Mouse (Mus musculus) hindbrain, embryonic 15.5 days (tissue): ENCODE measurements around the gene Arhgap8. TPM values are rescaled to one million over a fixed set of nuclear protein-coding genes. Genes with fewer than 3 reads are reported as not detected.
"Not testable (repeated sequence)": the region's sequence is repeated elsewhere in the genome, so short reads cannot be mapped to it uniquely, and the experiment has no call there.

Experiments
- ATAC-seq: fragments of 200-750 bp; cut with Nextera tagmentation; 2 replicates; pipeline ENCODE4 v1.8.0; 2017; ENCODE audit warnings: low read depth, moderate number of reproducible peaks, moderate TSS enrichment; ENCODE audit not compliant: low FRiP score
- H3K27ac ChIP-seq: fragments of 300-500 bp; sonication (generic); replicated peaks from 2 replicates; pipeline ENCODE4 v1.5.1; 2015; ENCODE audit warnings: mild to moderate bottlenecking, inconsistent platforms
- H3K27me3 ChIP-seq: fragments of 300-500 bp; sonication (generic); 2 replicates; pipeline ENCODE4 v1.6.1; 2015; ENCODE audit warnings: control low read depth, inconsistent platforms
- H3K36me3 ChIP-seq: fragments of 300-500 bp; sonication (generic); 2 replicates; pipeline ENCODE4 v1.6.1; 2015; ENCODE audit warnings: control low read depth, inconsistent platforms
- H3K4me1 ChIP-seq: fragments of 300-500 bp; sonication (generic); replicated peaks from 2 replicates; pipeline ENCODE4 v1.6.1; 2015; ENCODE audit warnings: control low read depth, inconsistent platforms
- H3K4me2 ChIP-seq: fragments of 300-500 bp; sonication (generic); 2 replicates; pipeline ENCODE4 v1.6.1; 2015; ENCODE audit warnings: moderate library complexity, mild to moderate bottlenecking, inconsistent platforms
- H3K4me3 ChIP-seq: fragments of 300-500 bp; sonication (generic); 2 replicates; pipeline ENCODE4 v1.5.1; 2015; ENCODE audit warnings: mild to moderate bottlenecking, inconsistent platforms
- H3K9ac ChIP-seq: fragments of 300-500 bp; sonication (generic); 2 replicates; pipeline ENCODE4 v1.6.1; 2015; ENCODE audit warnings: inconsistent platforms
- H3K9me3 ChIP-seq: fragments of 300-500 bp; sonication (generic); 2 replicates; pipeline ENCODE4 v1.6.1; 2016; ENCODE audit warnings: control low read depth, inconsistent platforms
- WGBS: fragments of 180-500 bp; shearing (Covaris S2); methylation state at CpG from one replicate; pipeline ENCODE4 v1.1.7; 2015; 5-methylcytosine and 5-hydroxymethylcytosine counted together
- polyA plus RNA-seq: library from polyadenylated mRNA; unstranded; fragments of >200 nt; fragmentation: Nextera tagmentation; extraction: Ambion mirVana; gene quantifications from 2 replicates; pipeline ENCODE4 v1.2.1, GENCODE M21; 2015

Gene Arhgap8
- polyA plus RNA-seq, 1 experiment from 2014 or later = 0.92 TPM

- 30% methylated on average over 3 of the region's 3 CpGs for WGBS
- Histone ChIP-seq H3K36me3 (no peaks in the 10 kb centered on the region), H3K4me2 (no peak overlapping the region), H3K4me3 (no peak overlapping the region), H3K9me3 (no peaks in the 10 kb centered on the region), H3K27ac (no peak overlapping the region), H3K9ac (no peak overlapping the region), H3K27me3 (no peaks in the 10 kb centered on the region), H3K4me1 (no peaks in the 10 kb centered on the region)
- no peak for ATAC-seq
Observed at GRCm38 (mm10) chr15:84743347-84743746, 23.5 kb downstream of the Arhgap8 start.

- Histone ChIP-seq H3K27ac (no peak overlapping the region), H3K4me2 (no peak overlapping the region), H3K36me3 (no peaks in the 10 kb centered on the region), H3K4me1 (no peaks in the 10 kb centered on the region), H3K9me3 (no peaks in the 10 kb centered on the region), H3K9ac (no peak overlapping the region), H3K4me3 (no peak overlapping the region), H3K27me3 (no peaks in the 10 kb centered on the region)
- no peak for ATAC-seq
- WGBS = 31% methylated on average over 2 of the region's 2 CpGs
Observed at GRCm38 (mm10) chr15:84744308-84744707, 24.5 kb downstream of the Arhgap8 start.

GRCm38 (mm10) chr15:84745831-84746230 lies 26.0 kb downstream of the Arhgap8 start:
- WGBS = 95% methylated on average over 4 of the region's 4 CpGs
- Histone ChIP-seq H3K4me2 (no peak overlapping the region), H3K4me1 (no peaks in the 10 kb centered on the region)

GRCm38 (mm10) chr15:84754987-84755386 lies 35.1 kb downstream of the Arhgap8 start:
- Histone ChIP-seq H3K4me2 (no peak overlapping the region), H3K36me3 (no peaks in the 10 kb centered on the region), H3K9me3 (no peaks in the 10 kb centered on the region), H3K9ac (no peak overlapping the region), H3K4me3 (no peak overlapping the region), H3K27me3 (no peaks in the 10 kb centered on the region), H3K4me1 (peaks cover 29% of the 10 kb centered on the region), H3K27ac (no peak overlapping the region)
- ATAC-seq = 0 out of 2 replicates have a peak, but pooled peaks have one; percentile 58
- 14% methylated on average over 3 of the region's 3 CpGs for WGBS

More at GRCm38 (mm10) chr15:84745831-84746230, 26.0 kb downstream of the Arhgap8 start:
- no peak for ATAC-seq
- Histone ChIP-seq H3K9me3 (no peaks in the 10 kb centered on the region), H3K27ac (no peak overlapping the region), H3K4me3 (no peak overlapping the region), H3K27me3 (no peaks in the 10 kb centered on the region), H3K9ac (no peak overlapping the region), H3K36me3 (no peaks in the 10 kb centered on the region)

GRCm38 (mm10) chr15:84756426-84756825 lies 36.6 kb downstream of the Arhgap8 start:
- H3K9ac ChIP-seq = peak overlapping the region; percentile 20; the same call in 1 of the 2 replicates

GRCm38 (mm10) chr15:84758493-84758892 lies 38.6 kb downstream of the Arhgap8 start:
- no peaks in the 10 kb centered on the region for H3K27me3 ChIP-seq
- no peak for ATAC-seq
- 21% methylated on average over 4 of the region's 4 CpGs for WGBS
- no peak overlapping the region for H3K9ac ChIP-seq
- H3K4me1 ChIP-seq = peaks cover 39% of the 10 kb centered on the region
- no peak overlapping the region for H3K4me3 ChIP-seq
- no peak overlapping the region for H3K27ac ChIP-seq
- no peaks in the 10 kb centered on the region for H3K9me3 ChIP-seq
- no peaks in the 10 kb centered on the region for H3K36me3 ChIP-seq
- H3K4me2 ChIP-seq = no peak overlapping the region

More at GRCm38 (mm10) chr15:84756426-84756825, 36.6 kb downstream of the Arhgap8 start:
- 1% methylated on average over 22 of the region's 22 CpGs for WGBS
- peak; percentile 59 for ATAC-seq
- H3K4me3 ChIP-seq = peak overlapping the region; percentile 28
- H3K9me3 ChIP-seq = no peaks in the 10 kb centered on the region
- H3K4me1 ChIP-seq = peaks cover 29% of the 10 kb centered on the region
- H3K36me3 ChIP-seq = no peaks in the 10 kb centered on the region
- peak overlapping the region; percentile 63 for H3K4me2 ChIP-seq
- 0 out of 2 replicates have a peak overlapping the region, but pooled peaks have one; percentile 28 for H3K27ac ChIP-seq
- no peaks in the 10 kb centered on the region for H3K27me3 ChIP-seq

- Histone ChIP-seq H3K27ac (0 out of 2 replicates have a peak overlapping the region, but pooled peaks have one; percentile 25), H3K36me3 (no peaks in the 10 kb centered on the region), H3K27me3 (no peaks in the 10 kb centered on the region), H3K4me3 (no peak overlapping the region), H3K4me1 (peaks cover 15% of the 10 kb centered on the region), H3K4me2 (no peak overlapping the region), H3K9ac (no peak overlapping the region), H3K9me3 (no peaks in the 10 kb centered on the region)
- 31% methylated on average over 8 of the region's 8 CpGs for WGBS
- ATAC-seq = peak; percentile 35; the same call in 1 of the 2 replicates
Observed at GRCm38 (mm10) chr15:84762712-84763422, 43.0 kb downstream of the Arhgap8 start.

GRCm38 (mm10) chr15:84763423-84763812 lies 43.6 kb downstream of the Arhgap8 start:
- whole genome bisulfite sequencing = 20% methylated on average over 7 of the region's 7 CpGs
- H3K9ac ChIP-seq = no peak overlapping the region
- no peaks in the 10 kb centered on the region for H3K36me3 ChIP-seq
- no peak overlapping the region for H3K4me3 ChIP-seq
- no peaks in the 10 kb centered on the region for H3K9me3 ChIP-seq
- no peaks in the 10 kb centered on the region for H3K27me3 ChIP-seq
- no peak overlapping the region for H3K27ac ChIP-seq
- no peak for ATAC-seq
- no peak overlapping the region for H3K4me2 ChIP-seq
- H3K4me1 ChIP-seq = peaks cover 15% of the 10 kb centered on the region

- ATAC-seq = no peak
- no peaks in the 10 kb centered on the region for H3K27me3 ChIP-seq
Observed at GRCm38 (mm10) chr15:84766621-84767020, 46.8 kb downstream of the Arhgap8 start.

GRCm38 (mm10) chr15:84768531-84768930 lies 48.7 kb downstream of the Arhgap8 start:
- not testable (repeated sequence) for H3K4me1 ChIP-seq, ATAC-seq, H3K27ac ChIP-seq, H3K4me2 ChIP-seq, H3K27me3 ChIP-seq, H3K36me3 ChIP-seq, H3K4me3 ChIP-seq, H3K9me3 ChIP-seq, H3K9ac ChIP-seq
- 84% methylated on average over 4 of the region's 4 CpGs for WGBS

More at GRCm38 (mm10) chr15:84766621-84767020, 46.8 kb downstream of the Arhgap8 start:
- no peak overlapping the region for H3K27ac ChIP-seq
- no peaks in the 10 kb centered on the region for H3K9me3 ChIP-seq
- H3K9ac ChIP-seq = no peak overlapping the region
- H3K4me2 ChIP-seq = no peak overlapping the region
- WGBS = 45% methylated on average over 10 of the region's 10 CpGs
- peaks cover 15% of the 10 kb centered on the region for H3K4me1 ChIP-seq
- H3K4me3 ChIP-seq = no peak overlapping the region
- H3K36me3 ChIP-seq = no peaks in the 10 kb centered on the region

GRCm38 (mm10) chr15:84769641-84770341 lies 49.9 kb downstream of the Arhgap8 start:
- Histone ChIP-seq H3K4me3 (no peak overlapping the region), H3K27me3 (no peaks in the 10 kb centered on the region), H3K4me1 (peaks cover 11% of the 10 kb centered on the region), H3K27ac (no peak overlapping the region), H3K4me2 (no peak overlapping the region), H3K9ac (no peak overlapping the region), H3K36me3 (no peaks in the 10 kb centered on the region), H3K9me3 (no peaks in the 10 kb centered on the region)
- 84% methylated on average over 11 of the region's 11 CpGs for WGBS
- ATAC-seq = no peak
